Mouse (Mus musculus) retina, embryonic 14.5 days (tissue): Measurements from ENCODE around the gene Ufd1.
"Not testable (repeated sequence)": the region's sequence is repeated elsewhere in the genome, so short reads cannot be mapped to it uniquely, and the experiment has no call there.

Experiments used
- DNase-seq: peaks from one replicate; pipeline ENCODE4 v3.0.0-alpha.2; 2015; ENCODE audit warnings: low spot score

The Ufd1 gene

GRCm38 (mm10) chr16:18811032-18811431, 547 bp upstream of the Ufd1 start:
- DNase-seq: no peak

GRCm38 (mm10) chr16:18812385-18812910, 869 bp downstream of the Ufd1 start:
- no peak for DNase-seq

GRCm38 (mm10) chr16:18822356-18822755, 10.8 kb downstream of the Ufd1 start:
- no peak for DNase-seq

GRCm38 (mm10) chr16:18822925-18823324, 11.3 kb downstream of the Ufd1 start:
- DNase-seq: no peak

GRCm38 (mm10) chr16:18828630-18829029, 17.1 kb downstream of the Ufd1 start:
- DNase-seq: no peak

- DNase-seq: no peak
These were observed 17.5 kb downstream of the Ufd1 start for GRCm38 (mm10) chr16:18829102-18829501.

GRCm38 (mm10) chr16:18833486-18833885, 21.9 kb downstream of the Ufd1 start:
- DNase-seq: peak; percentile 16

- no peak for DNase-seq
These were observed 24.5 kb downstream of the Ufd1 start for GRCm38 (mm10) chr16:18836073-18836467.

- peak; percentile 89 for DNase-seq
These were observed 25.1 kb downstream of the Ufd1 start, which contains the start of the genes 2510002D24Rik and Gm28539 for GRCm38 (mm10) chr16:18836468-18837208. Gene 2510002D24Rik (plus strand): TSS chr16:18836578. Gene Gm28539 (plus strand): TSS chr16:18836584.

GRCm38 (mm10) chr16:18838346-18838745, 26.8 kb downstream of the Ufd1 start:
- DNase-seq: no peak

GRCm38 (mm10) chr16:18846301-18846820, 34.8 kb downstream of the Ufd1 start:
- no peak for DNase-seq

GRCm38 (mm10) chr16:18849521-18850190, 38.1 kb downstream of the Ufd1 start:
- not testable (repeated sequence) for DNase-seq

- DNase-seq: peak; percentile 83
These were observed 47.0 kb downstream of the Ufd1 start for GRCm38 (mm10) chr16:18858551-18858950.

- DNase-seq: no peak
These were observed 48.6 kb downstream of the Ufd1 start for GRCm38 (mm10) chr16:18860186-18860585.

- DNase-seq: not testable (repeated sequence)
These were observed 58.9 kb downstream of the Ufd1 start for GRCm38 (mm10) chr16:18870495-18870894.

- DNase-seq: no peak
These were observed 64.5 kb downstream of the Ufd1 start for GRCm38 (mm10) chr16:18876091-18876441.

- DNase-seq: peak; percentile 92
These were observed 65.1 kb downstream of the Ufd1 start, which contains the start of the genes Mrpl40 and Hira for GRCm38 (mm10) chr16:18876442-18877308. Gene Mrpl40 (minus strand): TSS chr16:18876862. Gene Hira (plus strand): TSS chr16:18877037.

- DNase-seq: peak; percentile 80
These were observed 66.0 kb downstream of the Ufd1 start for GRCm38 (mm10) chr16:18877386-18878090.

GRCm38 (mm10) chr16:18878091-18878720, 66.6 kb downstream of the Ufd1 start:
- DNase-seq: no peak

GRCm38 (mm10) chr16:18884044-18884443, 72.5 kb downstream of the Ufd1 start:
- no peak for DNase-seq
